Mouse (Mus musculus) heart, embryonic 15.5 days (tissue): ENCODE measurements around the gene Paip2b. TPM values are rescaled to one million over a fixed set of nuclear protein-coding genes. Genes with fewer than 3 reads are reported as not detected.
A peak's percentile ranks its signal among the peaks of the same experiment; 100 is the strongest.
"Not testable (repeated sequence)": the region's sequence is repeated elsewhere in the genome, so short reads cannot be mapped to it uniquely, and the experiment has no call there.

Experiments used
- ATAC-seq: fragments of 200-750 bp; cut with Nextera tagmentation; replicated peaks from 2 replicates; pipeline ENCODE4 v1.8.0; 2017; ENCODE audit warnings: low read depth, moderate TSS enrichment; ENCODE audit not compliant: insufficient number of reproducible peaks, insufficient read depth, low FRiP score
- H3K27ac ChIP-seq: fragments of 300-500 bp; sonication (generic); 2 replicates; pipeline ENCODE4 v1.5.1; 2015; ENCODE audit warnings: mild to moderate bottlenecking, inconsistent platforms
- H3K27me3 ChIP-seq: fragments of 300-500 bp; sonication (generic); 2 replicates; pipeline ENCODE4 v1.6.1; 2015; ENCODE audit warnings: inconsistent platforms
- H3K36me3 ChIP-seq: fragments of 300-500 bp; sonication (generic); 2 replicates; pipeline ENCODE4 v1.6.1; 2015; ENCODE audit warnings: mild to moderate bottlenecking, inconsistent platforms
- H3K4me1 ChIP-seq: fragments of 300-500 bp; sonication (generic); replicated peaks from 2 replicates; pipeline ENCODE4 v1.6.1; 2015; ENCODE audit warnings: inconsistent platforms
- H3K4me2 ChIP-seq: fragments of 300-500 bp; sonication (generic); 2 replicates; pipeline ENCODE4 v1.6.1; 2015; ENCODE audit warnings: inconsistent platforms, mild to moderate bottlenecking, moderate library complexity
- H3K4me3 ChIP-seq: fragments of 300-500 bp; sonication (generic); 2 replicates; pipeline ENCODE4 v1.5.1; 2015; ENCODE audit warnings: mild to moderate bottlenecking, inconsistent platforms
- H3K9ac ChIP-seq: fragments of 300-500 bp; sonication (generic); 2 replicates; pipeline ENCODE4 v1.6.1; 2015; ENCODE audit warnings: mild to moderate bottlenecking, inconsistent platforms
- H3K9me3 ChIP-seq: fragments of 300-500 bp; sonication (generic); replicated peaks from 2 replicates; pipeline ENCODE4 v1.6.1; 2016; ENCODE audit warnings: inconsistent platforms
- WGBS: fragments of 180-500 bp; shearing (Covaris S2); methylation state at CpG from one replicate; pipeline ENCODE4 v1.1.7; 2015; ENCODE audit warnings: mixed read lengths; 5-methylcytosine and 5-hydroxymethylcytosine counted together
- polyA plus RNA-seq: library from polyadenylated mRNA; unstranded; fragments of >200 nt; fragmentation: Nextera tagmentation; extraction: Ambion mirVana; gene quantifications from 2 replicates; pipeline ENCODE4 v1.2.1, GENCODE M21; 2015

The Paip2b gene
- polyA plus RNA-seq, 1 experiment from 2014 or later = 15.3 TPM

- no peak overlapping the region for H3K9ac ChIP-seq
- no peak overlapping the region for H3K27ac ChIP-seq
- no peak for ATAC-seq
- H3K9me3 ChIP-seq = no peaks in the 10 kb centered on the region
- H3K4me1 ChIP-seq = no peaks in the 10 kb centered on the region
- 82% methylated on average over 6 of the region's 6 CpGs for WGBS
- no peak overlapping the region for H3K4me2 ChIP-seq
- no peak overlapping the region for H3K4me3 ChIP-seq
- H3K27me3 ChIP-seq = no peaks in the 10 kb centered on the region
- no peaks in the 10 kb centered on the region for H3K36me3 ChIP-seq
Measured at GRCm38 (mm10) chr6:83840086-83840485, 8.5 kb upstream of the Paip2b start.

- Histone ChIP-seq H3K4me2 (no peak overlapping the region), H3K27ac (no peak overlapping the region), H3K9ac (no peak overlapping the region), H3K9me3 (no peaks in the 10 kb centered on the region), H3K4me1 (no peaks in the 10 kb centered on the region), H3K27me3 (no peaks in the 10 kb centered on the region), H3K36me3 (no peaks in the 10 kb centered on the region), H3K4me3 (no peak overlapping the region)
- no peak for ATAC-seq
- 56% methylated on average over 2 of the region's 2 CpGs for WGBS
Measured at GRCm38 (mm10) chr6:83838046-83838445, 6.5 kb upstream of the Paip2b start.

GRCm38 (mm10) chr6:83836826-83837225 lies 5.3 kb upstream of the Paip2b start:
- 88% methylated on average over 2 of the region's 2 CpGs for WGBS
- no peak overlapping the region for H3K27ac ChIP-seq
- H3K36me3 ChIP-seq = no peaks in the 10 kb centered on the region
- no peak overlapping the region for H3K9ac ChIP-seq
- ATAC-seq = no peak
- no peak overlapping the region for H3K4me3 ChIP-seq
- H3K4me2 ChIP-seq = no peak overlapping the region
- no peaks in the 10 kb centered on the region for H3K9me3 ChIP-seq
- no peaks in the 10 kb centered on the region for H3K27me3 ChIP-seq
- peaks cover 5% of the 10 kb centered on the region for H3K4me1 ChIP-seq

- Histone ChIP-seq H3K27ac (peak overlapping the region; percentile 44), H3K4me1 (peaks cover 15% of the 10 kb centered on the region), H3K4me2 (peak overlapping the region; percentile 61), H3K4me3 (peak overlapping the region; percentile 37), H3K9ac (peak overlapping the region; percentile 28; the same call in 1 of the 2 replicates)
- ATAC-seq, H3K36me3 ChIP-seq, H3K9me3 ChIP-seq, H3K27me3 ChIP-seq: not testable (repeated sequence)
- WGBS = 54% methylated on average over 1 of the region's 1 CpGs
Measured at GRCm38 (mm10) chr6:83832393-83832792, 852 bp upstream of the Paip2b start.

- peak overlapping the region; percentile 79 for H3K27ac ChIP-seq
- H3K4me1 ChIP-seq = peaks cover 15% of the 10 kb centered on the region
- 2% methylated on average over 35 of the region's 35 CpGs for whole genome bisulfite sequencing
- no peaks in the 10 kb centered on the region for H3K9me3 ChIP-seq
- peak overlapping the region; percentile 70 for H3K4me3 ChIP-seq
- peak; percentile 76; the same call in 1 of the 2 replicates for ATAC-seq
- H3K9ac ChIP-seq = peak overlapping the region; percentile 68
- H3K27me3 ChIP-seq = no peaks in the 10 kb centered on the region
- peak overlapping the region; percentile 80 for H3K4me2 ChIP-seq
- H3K36me3 ChIP-seq = no peaks in the 10 kb centered on the region; the same call in 1 of the 2 replicates
Measured at GRCm38 (mm10) chr6:83830941-83831605, 468 bp downstream of the Paip2b start.

GRCm38 (mm10) chr6:83821856-83822255 lies 9.7 kb downstream of the Paip2b start:
- Histone ChIP-seq H3K4me3 (no peak overlapping the region), H3K4me1 (peaks cover 2% of the 10 kb centered on the region; the same call in 1 of the 2 replicates), H3K27me3 (no peaks in the 10 kb centered on the region), H3K27ac (no peak overlapping the region), H3K9ac (no peak overlapping the region), H3K4me2 (no peak overlapping the region), H3K9me3 (no peaks in the 10 kb centered on the region), H3K36me3 (no peaks in the 10 kb centered on the region)
- ATAC-seq = no peak
- WGBS = 36% methylated on average over 2 of the region's 2 CpGs

- H3K9me3 ChIP-seq = no peaks in the 10 kb centered on the region
- H3K9ac ChIP-seq = no peak overlapping the region
- H3K4me3 ChIP-seq = no peak overlapping the region
- H3K4me1 ChIP-seq = peaks cover 2% of the 10 kb centered on the region; the same call in 1 of the 2 replicates
- H3K4me2 ChIP-seq = no peak overlapping the region
- no peaks in the 10 kb centered on the region for H3K27me3 ChIP-seq
- no peaks in the 10 kb centered on the region for H3K36me3 ChIP-seq
- 63% methylated on average over 2 of the region's 2 CpGs for WGBS
- no peak for ATAC-seq
- H3K27ac ChIP-seq = no peak overlapping the region
Measured at GRCm38 (mm10) chr6:83820727-83821515, 10.6 kb downstream of the Paip2b start.

- WGBS = 79% methylated on average over 1 of the region's 1 CpGs
- H3K27ac ChIP-seq = no peak overlapping the region
- no peaks in the 10 kb centered on the region for H3K9me3 ChIP-seq
- peaks cover 12% of the 10 kb centered on the region; the same call in 1 of the 2 replicates for H3K36me3 ChIP-seq
- no peak for ATAC-seq
- H3K4me2 ChIP-seq = no peak overlapping the region
- H3K4me3 ChIP-seq = no peak overlapping the region
- peaks cover 2% of the 10 kb centered on the region; the same call in 1 of the 2 replicates for H3K4me1 ChIP-seq
- H3K27me3 ChIP-seq = no peaks in the 10 kb centered on the region
- H3K9ac ChIP-seq = no peak overlapping the region
Measured at GRCm38 (mm10) chr6:83818996-83819395, 12.5 kb downstream of the Paip2b start.

GRCm38 (mm10) chr6:83815801-83816200 lies 15.7 kb downstream of the Paip2b start:
- 90% methylated on average over 3 of the region's 3 CpGs for WGBS
- Histone ChIP-seq H3K4me2 (no peak overlapping the region), H3K4me3 (no peak overlapping the region), H3K36me3 (peaks cover 26% of the 10 kb centered on the region; the same call in 1 of the 2 replicates), H3K9me3 (no peaks in the 10 kb centered on the region), H3K27ac (no peak overlapping the region), H3K9ac (no peak overlapping the region), H3K4me1 (no peaks in the 10 kb centered on the region), H3K27me3 (no peaks in the 10 kb centered on the region)
- no peak for ATAC-seq

GRCm38 (mm10) chr6:83802846-83803245 lies 28.7 kb downstream of the Paip2b start:
- WGBS = 93% methylated on average over 3 of the region's 3 CpGs
- no peaks in the 10 kb centered on the region for H3K4me1 ChIP-seq
- no peak overlapping the region for H3K4me3 ChIP-seq
- no peak overlapping the region for H3K4me2 ChIP-seq
- no peaks in the 10 kb centered on the region for H3K27me3 ChIP-seq
- H3K9me3 ChIP-seq = no peaks in the 10 kb centered on the region
- no peak overlapping the region for H3K9ac ChIP-seq
- H3K36me3 ChIP-seq = peaks cover 36% of the 10 kb centered on the region
- no peak overlapping the region for H3K27ac ChIP-seq
- ATAC-seq = no peak

- no peak for ATAC-seq
- no peak overlapping the region for H3K4me2 ChIP-seq
- H3K4me3 ChIP-seq = no peak overlapping the region
- H3K27ac ChIP-seq = no peak overlapping the region
- no peaks in the 10 kb centered on the region for H3K27me3 ChIP-seq
- no peak overlapping the region for H3K9ac ChIP-seq
- peaks cover 36% of the 10 kb centered on the region for H3K36me3 ChIP-seq
- 88% methylated on average over 5 of the region's 5 CpGs for WGBS
- H3K4me1 ChIP-seq = no peaks in the 10 kb centered on the region
- H3K9me3 ChIP-seq = no peaks in the 10 kb centered on the region
Measured at GRCm38 (mm10) chr6:83802033-83802432, 29.5 kb downstream of the Paip2b start.
